Mouse (Mus musculus): ENCODE measurements around the gene Hoxb4. TPM values are rescaled to one million over a fixed set of nuclear protein-coding genes. Genes with fewer than 3 reads are reported as not detected.

Gene Hoxb4
- total RNA-seq, 2 experiments from 2014 or later, result not detected

DNA sequence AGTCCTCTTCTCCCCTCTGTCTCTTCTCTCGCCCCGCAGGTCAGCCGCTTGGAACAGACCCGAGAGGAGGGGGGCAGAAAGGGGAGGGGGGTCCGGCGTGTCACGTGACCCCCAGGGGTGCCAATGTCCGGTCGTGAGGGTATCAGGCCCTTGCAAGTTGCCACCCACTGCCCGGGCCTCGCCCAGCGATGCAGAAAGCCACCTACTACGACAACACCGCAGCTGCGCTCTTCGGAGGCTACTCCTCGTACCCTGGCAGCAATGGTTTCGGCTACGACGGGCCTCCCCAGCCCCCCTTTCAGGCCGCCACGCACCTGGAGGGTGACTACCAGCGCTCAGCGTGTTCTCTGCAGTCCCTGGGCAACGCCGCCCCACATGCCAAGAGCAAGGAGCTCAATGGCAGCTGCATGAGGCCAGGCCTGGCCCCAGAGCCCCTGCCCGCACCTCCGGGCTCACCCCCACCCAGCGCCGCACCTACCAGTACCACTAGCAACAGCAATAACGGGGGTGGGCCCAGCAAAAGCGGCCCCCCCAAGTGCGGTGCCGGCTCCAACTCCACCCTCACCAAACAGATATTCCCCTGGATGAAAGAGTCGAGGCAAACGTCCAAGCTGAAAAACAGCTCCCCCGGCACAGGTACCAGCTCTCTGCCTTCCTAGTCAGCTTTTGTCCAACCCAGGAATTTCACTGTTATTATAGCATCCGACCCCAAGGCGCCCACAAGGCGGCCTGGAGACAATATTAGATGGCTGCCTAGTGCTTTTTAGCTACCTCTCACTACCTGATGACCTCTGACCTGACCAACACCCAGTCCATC is 26.2 kb downstream of the Hoxb4 start:
- no peak for DNase-seq (ENCODE audit: low spot score in 2 of 2)
- intact Hi-C loops (cut with DNase I), result loop anchor here (5.0 kb wide), 2 partner anchors 142 to 167 kb away; no protein-coding TSS in a partner anchor

DNA sequence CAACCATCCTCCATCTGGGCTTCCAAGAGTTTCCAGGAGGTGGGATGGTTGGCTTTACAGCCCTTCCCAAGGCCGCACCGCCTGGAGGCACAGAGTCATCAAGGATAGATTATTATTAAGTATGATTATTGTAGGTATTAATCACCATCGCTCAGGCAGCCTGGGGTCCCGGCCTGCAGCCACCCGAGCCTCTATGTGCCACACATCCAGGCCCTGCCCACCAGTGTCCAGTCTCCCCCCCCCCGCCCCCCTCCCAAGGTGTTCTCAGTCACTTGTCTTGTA is 26.8 kb downstream of the Hoxb4 start:
- intact Hi-C loops (cut with DNase I), result loop anchor here (5.0 kb wide), 2 partner anchors 143 to 168 kb away; no protein-coding TSS in a partner anchor
- DNase-seq (ENCODE audit: low spot score in 2 of 2), result no peak

DNA sequence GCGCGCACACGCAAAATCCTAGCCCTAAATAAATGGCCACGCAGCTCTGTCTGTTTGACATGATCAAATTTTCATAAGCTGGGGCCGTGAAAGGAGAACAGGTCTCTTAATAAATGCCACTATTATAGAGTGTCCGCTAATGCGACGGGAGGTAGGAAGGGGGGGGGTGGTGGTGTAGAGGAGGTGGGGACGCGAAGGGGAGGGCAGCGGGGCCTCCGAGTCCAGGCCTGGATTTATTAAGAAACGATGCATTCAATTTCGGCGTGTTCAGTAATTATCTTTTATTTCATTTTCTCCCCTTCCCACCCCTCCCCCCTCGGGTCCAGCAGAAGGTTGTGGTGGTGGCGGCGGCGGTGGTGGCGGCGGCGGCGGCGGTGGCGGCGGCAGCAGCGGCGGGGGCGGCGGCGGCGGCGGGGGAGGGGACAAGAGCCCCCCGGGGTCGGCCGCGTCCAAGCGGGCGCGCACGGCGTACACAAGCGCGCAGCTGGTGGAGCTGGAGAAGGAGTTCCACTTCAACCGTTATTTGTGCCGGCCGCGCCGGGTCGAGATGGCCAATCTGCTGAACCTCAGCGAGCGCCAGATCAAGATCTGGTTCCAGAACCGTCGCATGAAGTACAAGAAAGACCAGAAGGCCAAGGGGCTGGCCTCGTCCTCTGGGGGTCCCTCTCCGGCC is 27.3 kb downstream of the Hoxb4 start:
- DNase-seq (ENCODE audit: low spot score in 2 of 2), result no peak
- intact Hi-C loops (cut with DNase I), result no loop called here

DNA sequence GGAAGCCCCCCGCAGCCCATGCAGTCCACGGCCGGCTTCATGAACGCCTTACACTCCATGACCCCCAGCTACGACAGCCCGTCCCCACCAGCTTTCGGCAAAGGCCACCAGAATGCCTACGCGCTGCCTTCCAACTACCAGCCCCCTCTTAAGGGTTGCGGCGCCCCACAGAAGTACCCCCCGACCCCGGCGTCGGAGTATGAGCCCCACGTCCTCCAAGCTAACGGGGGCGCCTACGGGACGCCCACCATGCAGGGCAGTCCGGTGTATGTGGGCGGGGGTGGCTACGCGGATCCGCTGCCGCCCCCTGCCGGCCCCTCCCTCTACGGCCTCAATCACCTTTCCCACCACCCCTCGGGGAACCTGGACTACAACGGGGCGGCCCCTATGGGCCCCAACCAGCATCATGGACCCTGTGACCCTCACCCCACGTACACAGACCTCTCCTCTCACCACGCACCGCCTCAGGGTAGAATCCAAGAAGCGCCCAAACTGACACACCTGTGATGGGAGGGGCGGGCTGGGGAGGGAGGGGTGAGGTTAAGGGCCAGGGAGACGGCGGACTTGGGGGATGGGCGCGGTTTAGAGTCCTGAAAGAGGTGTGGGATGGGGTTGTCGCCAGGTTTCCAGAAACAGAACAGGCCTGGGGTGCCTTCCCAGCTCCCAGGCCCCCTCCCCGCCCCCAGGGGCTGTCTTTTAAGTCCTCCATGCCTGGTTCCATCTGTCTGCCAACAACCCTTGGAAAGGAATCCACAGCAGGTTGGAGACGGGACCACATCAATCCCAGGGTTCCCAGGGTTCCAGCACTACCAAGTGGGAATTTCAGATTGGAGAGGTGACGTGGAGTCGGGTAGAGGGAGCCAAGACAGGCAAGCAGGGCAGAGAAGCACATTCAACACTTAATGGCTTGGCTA is 28.1 kb downstream of the Hoxb4 start:
- DNase-seq (ENCODE audit: low spot score in 2 of 2), result no peak
- intact Hi-C loops (cut with DNase I), result no loop called here

DNA sequence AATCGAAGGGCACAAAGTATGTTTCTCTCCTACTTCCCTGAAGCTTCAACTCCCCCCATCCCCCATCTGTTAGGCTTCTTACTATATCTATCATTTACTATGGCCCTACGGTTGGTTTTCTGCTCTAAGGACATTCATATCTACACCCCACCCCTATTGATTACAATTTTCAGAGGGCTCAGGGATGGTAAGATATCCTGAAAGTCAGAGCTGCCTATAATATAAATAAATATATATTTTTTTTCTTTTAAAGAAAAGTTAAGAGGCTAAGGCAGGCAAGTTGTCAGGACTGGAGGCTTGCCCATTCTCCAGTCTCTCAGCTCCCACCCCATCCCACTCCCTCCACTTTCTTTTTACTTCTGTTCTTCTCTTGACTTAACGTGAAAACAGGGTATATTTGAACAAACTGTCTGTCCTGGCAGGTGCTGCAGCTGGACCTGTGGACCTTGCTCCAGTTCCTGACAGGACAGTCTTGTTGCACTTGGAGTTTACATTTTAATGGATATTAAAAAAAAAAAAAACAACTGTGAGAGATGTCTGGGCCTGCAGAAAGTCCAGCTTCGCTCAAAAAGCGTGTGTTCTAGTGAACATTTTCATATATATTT is 29.0 kb downstream of the Hoxb4 start:
- no peak for DNase-seq (ENCODE audit: low spot score in 2 of 2)
- intact Hi-C loops (cut with DNase I), result no loop called here

GRCm38 (mm10) chr11:96347717-96348116 is 29.6 kb downstream of the Hoxb4 start:
- intact Hi-C loops (cut with DNase I), result no loop called here
- no peak for DNase-seq (ENCODE audit: low spot score in 2 of 2)

DNA sequence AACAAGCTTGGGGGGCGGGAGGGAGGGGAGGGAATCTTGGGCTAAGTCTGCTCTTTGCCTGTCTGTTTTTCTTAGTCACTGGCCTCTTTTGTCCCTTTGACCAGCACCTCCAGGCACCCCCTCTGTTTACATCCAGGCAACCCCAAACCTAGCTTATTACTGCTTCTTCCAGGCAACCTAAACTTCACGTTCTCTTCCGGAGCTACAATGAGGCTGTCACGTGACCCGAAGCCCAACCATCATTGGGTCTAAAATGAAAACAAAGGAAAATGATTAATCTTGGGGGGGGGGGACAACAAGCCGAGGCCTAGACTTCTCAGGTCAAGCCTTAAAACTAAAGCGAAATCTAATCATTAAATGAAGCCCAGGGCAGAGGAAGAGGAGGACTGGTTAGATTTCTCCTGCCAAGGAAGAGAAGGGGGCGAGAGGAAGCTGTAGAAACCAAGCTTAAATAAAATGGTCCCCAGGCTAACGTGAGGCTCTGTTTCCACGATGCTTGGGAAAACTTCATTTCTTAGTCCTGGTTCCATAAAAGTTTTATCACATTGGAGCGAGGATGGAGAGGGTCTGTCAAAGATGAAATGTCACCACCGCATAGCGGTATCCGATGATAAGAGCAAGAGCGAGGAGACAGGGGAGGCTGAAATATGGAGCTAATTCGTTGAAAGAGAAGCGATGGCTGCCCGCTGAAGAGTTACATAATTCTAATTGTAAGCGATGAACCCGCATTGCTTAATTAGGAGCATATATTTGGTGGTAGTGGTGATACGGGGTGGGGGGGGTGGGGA is 30.3 kb downstream of the Hoxb4 start:
- intact Hi-C loops (cut with DNase I), result no loop called here
- no peak for DNase-seq (ENCODE audit: low spot score in 2 of 2)

DNA sequence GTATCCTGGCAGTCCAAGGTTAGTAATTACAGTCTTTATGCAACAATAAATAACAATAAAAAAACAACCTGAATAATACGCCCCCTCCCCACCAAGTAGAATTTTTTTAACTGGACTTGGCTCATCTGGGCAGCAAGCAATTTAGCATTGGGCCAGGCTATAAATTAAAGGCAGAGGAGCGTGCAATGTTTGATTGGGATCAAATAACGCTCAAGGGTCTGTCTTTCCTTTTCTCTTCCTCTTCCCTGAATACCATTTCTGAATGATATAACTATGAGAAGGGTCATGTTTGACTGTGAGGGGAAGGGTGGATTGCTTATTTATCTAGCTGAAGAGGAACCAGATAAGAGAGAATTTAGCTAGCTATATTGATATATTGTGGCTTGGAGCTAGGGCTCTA is 30.9 kb downstream of the Hoxb4 start:
- DNase-seq (ENCODE audit: low spot score in 2 of 2), result no peak
- intact Hi-C loops (cut with DNase I), result no loop called here

- DNase-seq (ENCODE audit: low spot score in 2 of 2), result no peak
- intact Hi-C loops (cut with DNase I), result loop anchor here (5.0 kb wide), 3 partner anchors 82 to 342 kb away; partner anchors contain the start of gene Igf2bp1
These were observed 31.6 kb downstream of the Hoxb4 start for GRCm38 (mm10) chr11:96349491-96350340.

- DNase-seq (ENCODE audit: low spot score in 2 of 2), result no peak
- intact Hi-C loops (cut with DNase I), result loop anchor here (5.0 kb wide), 3 partner anchors 83 to 343 kb away; partner anchors contain the start of gene Igf2bp1
These were observed 32.2 kb downstream of the Hoxb4 start, which contains the start of gene Hoxb2 for GRCm38 (mm10) chr11:96350341-96350624. TSS of gene Hoxb2 (plus strand) at chr11:96350525.

- no peak for DNase-seq (ENCODE audit: low spot score in 2 of 2)
- intact Hi-C loops (cut with DNase I), result loop anchor here (5.0 kb wide), 3 partner anchors 83 to 343 kb away; partner anchors contain the start of gene Igf2bp1
These were observed 32.7 kb downstream of the Hoxb4 start for GRCm38 (mm10) chr11:96350791-96351190.

- intact Hi-C loops (cut with DNase I), result loop anchor here (5.0 kb wide), 3 partner anchors 84 to 344 kb away; partner anchors contain the start of gene Igf2bp1
- DNase-seq (ENCODE audit: low spot score in 2 of 2), result no peak
These were observed 33.2 kb downstream of the Hoxb4 start for GRCm38 (mm10) chr11:96351312-96351711.

GRCm38 (mm10) chr11:96351831-96352230 is 33.8 kb downstream of the Hoxb4 start:
- no peak for DNase-seq (ENCODE audit: low spot score in 2 of 2)
- intact Hi-C loops (cut with DNase I), result loop anchor here (5.0 kb wide), 3 partner anchors 85 to 345 kb away; partner anchors contain the start of gene Igf2bp1

DNA sequence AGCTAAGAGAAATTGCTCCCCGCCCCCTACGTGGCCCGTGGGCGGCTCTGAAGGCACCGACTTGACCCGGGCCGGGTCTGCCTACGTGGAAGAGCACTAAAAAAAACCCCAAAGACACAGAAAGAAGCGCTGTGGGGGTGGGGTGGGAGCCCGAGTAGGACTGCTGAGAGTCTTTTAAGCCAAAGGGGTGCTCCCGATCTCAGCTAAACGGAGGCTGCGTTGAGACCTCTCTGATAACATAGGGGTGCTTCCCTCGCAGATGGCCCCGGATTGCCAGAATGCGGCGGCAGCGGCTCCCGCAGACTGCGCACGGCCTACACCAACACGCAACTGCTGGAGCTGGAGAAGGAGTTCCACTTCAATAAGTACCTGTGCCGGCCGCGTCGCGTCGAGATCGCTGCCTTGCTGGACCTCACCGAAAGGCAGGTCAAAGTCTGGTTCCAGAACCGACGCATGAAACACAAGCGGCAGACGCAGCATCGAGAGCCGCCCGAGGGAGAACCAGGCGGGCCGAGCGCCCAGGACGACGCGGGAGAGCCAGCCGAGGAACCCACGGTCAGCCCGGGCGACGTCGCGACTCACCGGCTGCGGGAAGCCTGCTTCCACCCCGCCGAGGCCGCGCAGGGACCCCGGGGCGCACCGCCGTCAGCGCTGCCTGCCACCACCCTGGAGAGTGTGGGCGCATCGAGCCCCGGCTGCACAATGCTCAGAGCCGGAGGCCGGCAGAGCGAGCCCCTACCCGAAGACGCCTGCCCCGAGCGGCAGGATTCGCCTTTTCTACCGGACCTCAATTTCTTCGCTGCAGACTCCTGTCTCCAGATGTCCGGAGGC is 34.8 kb downstream of the Hoxb4 start:
- peak in 1 of 2 experiments; percentile 18 for DNase-seq (ENCODE audit: low spot score in 2 of 2)
- intact Hi-C loops (cut with DNase I), result loop anchor here (5.0 kb wide), 3 partner anchors 86 to 346 kb away; partner anchors contain the start of gene Igf2bp1

DNA sequence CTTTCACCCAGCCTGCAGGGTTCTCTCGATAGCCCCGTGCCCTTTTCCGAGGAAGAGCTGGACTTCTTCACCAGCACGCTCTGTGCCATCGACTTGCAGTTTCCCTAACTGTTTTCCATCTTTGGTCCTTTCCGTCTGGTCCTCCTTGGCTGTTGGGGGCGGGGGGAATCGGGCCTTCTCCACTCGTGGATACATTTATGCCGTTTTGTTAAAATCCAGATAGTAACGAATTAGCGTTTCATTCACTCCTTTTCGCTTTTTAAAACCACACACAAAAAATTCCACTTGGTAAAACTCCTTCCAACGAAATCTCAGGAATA is 35.4 kb downstream of the Hoxb4 start:
- peak in 1 of 2 experiments; percentile 14 for DNase-seq (ENCODE audit: low spot score in 2 of 2)
- intact Hi-C loops (cut with DNase I), result loop anchor here (5.0 kb wide), 3 partner anchors 86 to 346 kb away; partner anchors contain the start of gene Igf2bp1

GRCm38 (mm10) chr11:96353939-96354338 is 35.9 kb downstream of the Hoxb4 start:
- intact Hi-C loops (cut with DNase I), result loop anchor here (5.0 kb wide), 3 partner anchors 87 to 347 kb away; partner anchors contain the start of gene Igf2bp1
- no peak for DNase-seq (ENCODE audit: low spot score in 2 of 2)

GRCm38 (mm10) chr11:96354376-96354775 is 36.3 kb downstream of the Hoxb4 start:
- intact Hi-C loops (cut with DNase I), result loop anchor here (5.0 kb wide), 3 partner anchors 87 to 347 kb away; partner anchors contain the start of gene Igf2bp1
- no peak for DNase-seq (ENCODE audit: low spot score in 2 of 2)
